Mouse (Mus musculus) urinary bladder, adult 18-20 months (tissue): Measurements from ENCODE around the gene Cinp.

Source experiments
- DNase-seq, 2 experiments: peaks; one replicate each; pipeline ENCODE4 v3.0.0; 2022; ENCODE audit warnings: low spot score in 2 of 2, mixed read lengths in 2 of 2

The Cinp gene

DNA sequence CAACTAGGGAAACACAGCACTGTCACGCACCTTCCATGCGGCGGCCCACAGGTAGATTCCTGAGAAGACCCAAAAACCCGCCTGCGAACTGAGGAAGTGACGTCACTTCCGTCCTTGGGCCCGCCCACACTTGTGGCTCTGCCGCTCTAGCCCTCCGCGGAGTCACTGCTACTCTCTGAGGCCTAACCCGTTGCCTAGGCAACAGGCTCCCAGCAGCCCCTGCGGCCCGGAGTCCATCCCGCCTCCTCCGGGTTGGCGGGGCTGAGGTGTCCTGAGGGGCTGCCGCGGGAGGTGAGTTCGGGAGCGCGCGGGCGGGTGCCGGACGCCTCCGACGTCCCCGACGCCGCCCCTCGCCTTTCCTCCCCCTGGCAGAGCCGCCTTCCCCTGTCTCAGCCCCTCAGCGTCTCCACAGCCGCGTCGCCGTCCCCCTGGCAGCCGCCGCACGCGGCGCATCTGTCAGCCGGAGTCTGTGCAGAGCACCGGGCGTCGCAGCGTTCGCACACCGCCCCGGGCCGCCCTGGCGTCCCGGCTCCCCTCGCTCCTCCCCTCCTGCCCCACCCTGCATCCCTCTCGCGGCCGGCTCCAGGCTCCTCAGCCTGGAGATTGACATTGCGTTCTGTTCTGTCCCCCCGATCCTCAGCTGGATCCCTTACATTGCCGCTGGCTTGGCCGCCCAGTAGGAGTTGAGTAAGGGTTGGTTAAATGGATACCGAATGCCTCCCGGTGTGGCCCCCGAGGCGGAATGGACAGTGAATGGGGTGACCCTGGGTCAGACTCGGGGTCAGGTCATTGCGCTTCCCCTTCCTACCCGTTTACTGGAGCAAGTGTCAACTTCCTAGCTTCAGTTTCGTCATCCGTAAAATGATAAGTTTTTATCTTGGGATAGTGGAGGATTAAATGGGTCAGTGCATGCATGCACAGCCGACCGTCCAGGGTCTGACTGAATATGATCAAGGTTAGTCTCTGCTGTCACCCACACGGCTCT, at the start of gene Cinp, which contains the start of gene Tecpr2:
TSS of gene Cinp (minus strand) at position 110 of the 985 bp plus-strand sequence.
TSS of gene Tecpr2 (plus strand) at position 229 of the 985 bp plus-strand sequence.
- DNase-seq: peak; percentile 86 to 95

DNA sequence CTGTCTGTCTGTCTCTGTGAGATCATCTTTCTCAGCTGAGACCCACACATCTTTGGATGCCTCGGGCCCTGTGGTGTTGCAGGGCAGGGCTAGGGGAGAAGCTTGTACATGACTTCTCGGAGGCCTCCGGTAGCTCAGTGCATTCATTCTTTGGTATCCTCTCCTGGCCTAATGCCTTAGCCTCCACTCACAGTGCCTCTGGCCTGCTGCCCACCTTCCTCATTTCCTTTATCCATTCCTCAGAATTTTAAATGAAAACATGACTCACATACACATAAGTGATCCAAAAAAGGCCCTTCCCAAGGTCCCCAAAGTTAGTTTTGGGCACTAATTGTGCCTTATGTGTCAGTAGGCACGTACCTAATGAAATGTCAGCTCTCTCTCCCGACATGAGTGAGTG, 48.6 kb upstream of the Cinp start:
- DNase-seq: no peak

DNA sequence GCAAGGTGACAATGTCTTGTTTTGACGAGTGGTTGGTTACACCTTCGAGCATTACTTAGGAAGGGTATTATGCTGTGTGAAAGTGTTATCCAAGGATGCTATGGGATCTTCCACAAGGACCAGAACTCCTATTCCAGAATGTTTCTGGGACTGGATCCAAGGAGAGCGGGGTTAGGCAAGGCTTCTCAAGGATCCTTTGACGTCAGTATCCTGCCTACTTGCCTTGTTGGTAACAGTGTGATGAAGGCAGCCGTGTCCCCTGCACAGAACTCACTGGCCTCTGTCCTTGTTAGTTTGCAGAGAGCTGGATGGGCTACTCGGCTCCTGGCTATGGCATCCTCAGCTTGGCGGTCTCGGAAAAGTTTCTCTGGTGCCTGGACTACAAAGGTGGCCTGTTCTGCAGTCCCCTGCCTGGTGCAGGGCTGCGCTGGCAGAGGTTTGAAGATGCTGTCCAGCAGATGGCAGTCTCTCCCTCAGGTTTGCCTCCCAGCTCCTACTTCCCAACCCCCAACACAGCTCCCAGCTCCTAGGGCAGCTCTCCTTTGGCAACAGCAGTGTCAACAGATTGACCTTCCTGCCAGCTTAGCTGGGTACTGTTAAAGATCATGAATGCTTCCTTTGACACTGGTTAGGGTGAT, 47.2 kb upstream of the Cinp start:
- peak; percentile 59 to 65 for DNase-seq

DNA sequence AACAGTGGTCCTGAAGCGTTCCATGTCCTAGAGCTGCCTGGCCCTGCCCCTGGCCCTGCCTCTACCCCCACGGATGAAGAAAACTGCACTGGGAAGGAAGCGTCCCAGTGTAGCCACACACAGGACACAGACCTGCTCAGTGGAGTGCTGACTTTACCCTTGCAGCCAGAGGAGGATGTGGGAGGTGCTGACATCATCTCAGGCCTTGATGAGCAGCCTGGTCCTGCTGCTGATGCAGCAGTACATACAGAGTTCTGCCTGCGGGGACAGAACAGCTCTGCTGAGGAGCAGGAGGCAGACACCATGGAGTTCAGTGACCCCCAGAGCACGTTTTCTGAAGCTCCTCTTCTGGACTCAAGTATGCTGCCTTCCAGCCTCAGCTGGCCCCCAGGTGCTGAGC, 43.9 kb upstream of the Cinp start:
- DNase-seq: no peak

DNA sequence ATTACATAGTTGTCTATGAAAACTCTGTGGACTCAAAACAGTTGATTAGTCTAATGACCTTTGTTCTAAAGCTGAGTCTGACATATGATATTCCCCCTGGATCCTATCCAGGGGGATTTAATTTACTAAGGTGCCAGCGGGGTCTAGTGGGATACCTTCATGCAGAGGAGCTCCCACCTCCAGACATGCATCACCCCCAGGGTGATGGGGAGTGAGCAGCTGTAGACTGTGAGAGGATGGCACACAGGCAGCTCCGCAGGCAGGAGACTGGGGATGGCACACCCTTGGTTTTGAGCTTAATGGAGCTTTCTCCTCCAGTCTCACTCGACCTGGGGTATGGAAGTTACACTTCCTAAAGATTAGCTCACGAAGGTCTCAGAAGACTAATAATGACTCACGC, 32.6 kb upstream of the Cinp start:
- no peak for DNase-seq

DNA sequence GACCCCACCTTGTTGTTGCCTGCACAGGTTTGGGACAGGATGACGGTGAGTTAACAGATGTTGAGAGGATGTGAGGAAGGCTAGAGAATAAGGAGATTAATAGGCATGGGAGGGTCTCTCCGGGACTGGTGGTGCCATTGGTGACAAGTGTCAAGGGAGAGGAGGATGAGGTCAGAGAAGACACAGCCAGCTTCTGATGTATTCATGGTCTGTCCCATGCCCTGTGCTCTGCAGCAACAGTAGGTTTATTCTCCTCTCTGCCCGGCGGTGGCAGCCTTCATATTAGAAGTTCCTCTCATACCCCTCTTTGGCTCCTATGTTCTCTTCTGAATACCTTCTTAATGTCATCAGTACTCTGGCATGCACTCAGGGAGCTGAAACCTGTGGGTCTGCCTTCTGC, 31.3 kb upstream of the Cinp start:
- no peak for DNase-seq

DNA sequence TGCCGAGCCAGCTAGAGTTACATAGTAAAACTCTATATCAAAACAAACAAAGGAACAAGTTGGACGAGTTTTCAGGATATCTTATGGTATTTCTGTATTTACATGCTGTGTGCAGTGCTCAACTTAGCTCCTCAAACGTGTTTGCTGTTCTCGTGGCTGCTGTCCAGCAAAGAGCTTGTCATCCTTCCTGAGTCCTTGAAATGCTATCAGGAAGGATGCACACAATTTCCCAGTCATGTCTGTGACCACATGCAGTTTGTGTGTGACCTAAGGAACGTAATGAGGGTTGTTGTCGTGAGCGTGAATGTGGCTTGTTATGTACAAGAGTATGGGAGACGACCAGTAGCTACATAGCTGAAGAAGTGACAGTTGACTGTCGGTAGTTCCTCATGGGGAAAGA, 26.8 kb upstream of the Cinp start:
- no peak for DNase-seq

DNA sequence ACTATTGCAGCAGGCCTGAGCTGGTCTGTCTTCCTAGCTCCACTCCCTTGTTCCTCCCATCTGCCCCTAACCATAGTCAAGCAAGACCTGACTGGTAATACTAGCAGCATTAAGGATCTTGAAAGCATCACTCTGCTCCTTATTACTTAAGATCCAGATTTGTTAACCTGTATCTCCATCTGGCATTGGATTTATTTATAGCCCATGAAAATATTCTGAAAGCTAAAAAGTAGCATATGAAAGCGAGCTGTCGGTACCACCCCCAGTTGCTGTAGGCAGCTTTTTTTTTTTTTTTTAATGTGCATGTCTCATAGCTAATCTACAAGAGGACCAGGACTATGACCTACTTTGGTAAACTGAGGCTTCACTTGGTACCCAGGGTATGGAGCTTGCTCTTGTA, 21.0 kb upstream of the Cinp start:
- DNase-seq: no peak

DNA sequence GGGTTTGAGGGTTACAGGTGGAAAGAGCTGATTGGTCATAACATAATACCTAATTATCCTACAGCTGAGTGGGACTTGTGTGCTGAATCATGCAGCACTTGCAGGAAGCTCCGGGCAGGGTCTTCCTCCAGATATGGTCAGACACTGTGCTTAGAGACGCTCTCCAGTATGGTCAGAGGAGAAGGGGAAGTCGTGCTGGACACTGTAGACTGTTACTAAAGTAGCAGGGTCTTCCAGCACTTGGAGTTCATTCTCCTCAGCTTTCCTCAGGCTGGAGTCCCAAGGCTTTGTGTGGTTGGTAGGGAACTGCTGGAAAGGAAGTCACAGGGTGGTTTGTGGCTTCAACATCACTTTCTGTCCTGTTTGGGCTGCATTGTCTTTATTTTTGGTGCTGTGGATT, 18.9 kb upstream of the Cinp start:
- DNase-seq: no peak

DNA sequence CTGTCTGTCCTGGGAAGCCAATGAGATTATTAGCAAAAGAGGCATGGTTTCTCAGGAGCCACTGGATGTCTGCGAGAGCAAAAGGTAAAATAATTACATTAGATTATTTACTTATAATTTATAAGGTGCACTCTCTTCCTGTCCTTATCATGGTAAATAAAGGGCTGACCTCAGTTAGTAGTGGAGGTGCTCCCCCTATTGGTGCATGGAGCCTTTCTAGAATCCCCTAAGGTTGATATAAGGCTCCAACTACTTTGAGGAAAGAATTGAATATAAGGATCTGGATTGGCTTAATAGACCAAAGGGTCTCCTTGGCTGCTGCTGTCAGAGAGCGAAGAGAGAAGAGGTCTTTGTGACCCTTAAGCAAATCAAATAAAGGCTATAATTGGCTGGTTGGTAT, 14.6 kb upstream of the Cinp start:
- DNase-seq: no peak

DNA sequence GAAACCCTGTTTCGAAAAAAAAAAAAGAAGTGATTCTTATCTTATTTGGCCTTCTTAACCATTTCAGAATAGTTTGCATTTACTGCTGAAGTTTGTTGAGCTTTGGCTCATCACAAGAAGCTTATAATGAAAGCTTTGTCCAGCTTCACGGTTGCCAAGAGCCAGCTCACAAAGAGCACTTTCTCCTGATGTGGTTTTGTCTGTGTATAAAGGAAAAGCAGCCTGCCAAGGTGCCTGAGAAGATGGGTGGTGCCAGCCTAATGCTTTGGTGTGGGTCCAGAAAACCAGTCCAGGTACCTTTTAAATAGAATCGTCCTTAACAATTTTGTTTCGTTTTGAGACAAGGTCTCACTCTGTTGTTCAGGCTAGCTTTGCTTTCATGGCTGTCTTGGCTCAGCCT, 13.2 kb upstream of the Cinp start:
- no peak for DNase-seq

DNA sequence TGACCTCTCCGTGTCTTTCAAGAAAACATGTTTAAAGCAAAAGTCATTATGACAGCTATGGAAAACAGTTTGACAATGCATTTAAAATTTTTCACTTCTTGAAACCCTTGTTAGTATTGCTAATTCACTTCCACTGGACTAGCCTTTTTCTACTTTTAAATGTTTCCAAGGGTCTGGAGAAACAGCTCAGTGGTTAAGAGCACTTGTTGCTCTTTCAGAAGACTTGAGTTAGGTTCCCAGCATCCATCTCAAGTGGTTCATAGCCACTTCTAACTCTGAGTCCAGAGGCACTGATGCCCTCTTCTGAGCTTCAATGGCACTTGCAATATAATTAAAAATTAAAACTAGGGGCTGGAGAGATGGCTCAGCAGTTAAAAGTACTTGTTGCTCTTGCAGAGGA, 2.9 kb upstream of the Cinp start:
- no peak for DNase-seq

DNA sequence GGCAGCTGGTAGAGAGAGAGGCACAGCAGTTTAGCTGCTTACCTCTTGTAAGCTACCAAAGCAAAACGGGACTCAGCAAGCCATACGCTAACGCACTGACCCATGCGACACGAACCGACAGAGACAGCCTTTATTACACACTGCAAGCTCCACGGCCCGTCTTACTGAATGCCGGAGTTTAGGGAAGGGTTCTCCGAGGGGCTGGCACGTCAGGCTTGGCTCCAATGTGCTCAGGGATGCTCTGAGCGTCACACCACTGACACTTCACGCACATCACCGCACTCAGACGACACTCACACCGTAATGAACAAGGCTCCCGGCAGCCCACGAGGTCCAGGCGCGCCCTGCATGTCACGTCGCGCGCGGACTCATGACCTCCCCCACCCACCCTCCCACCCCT, 339 bp downstream of the Cinp start:
- DNase-seq: no peak

DNA sequence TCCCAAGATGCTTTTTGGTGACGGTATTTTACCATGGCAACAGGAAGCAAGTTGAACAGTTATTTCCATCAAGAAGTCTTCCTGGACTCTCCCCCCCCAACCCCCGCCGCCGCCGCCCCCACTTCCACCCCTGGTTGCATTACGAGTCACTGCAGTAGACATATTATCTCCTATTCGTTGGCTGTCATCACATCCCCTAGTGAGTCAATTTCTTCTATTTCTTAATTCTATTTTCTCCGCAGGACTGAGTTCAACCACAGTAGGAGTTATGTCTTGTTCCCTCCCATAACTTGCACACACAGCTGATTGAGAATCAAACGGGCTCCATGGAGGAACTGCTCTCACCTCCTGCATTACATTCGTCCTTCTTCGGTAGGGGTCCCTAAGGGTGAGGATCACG, 839 bp downstream of the Cinp start:
- DNase-seq: no peak

DNA sequence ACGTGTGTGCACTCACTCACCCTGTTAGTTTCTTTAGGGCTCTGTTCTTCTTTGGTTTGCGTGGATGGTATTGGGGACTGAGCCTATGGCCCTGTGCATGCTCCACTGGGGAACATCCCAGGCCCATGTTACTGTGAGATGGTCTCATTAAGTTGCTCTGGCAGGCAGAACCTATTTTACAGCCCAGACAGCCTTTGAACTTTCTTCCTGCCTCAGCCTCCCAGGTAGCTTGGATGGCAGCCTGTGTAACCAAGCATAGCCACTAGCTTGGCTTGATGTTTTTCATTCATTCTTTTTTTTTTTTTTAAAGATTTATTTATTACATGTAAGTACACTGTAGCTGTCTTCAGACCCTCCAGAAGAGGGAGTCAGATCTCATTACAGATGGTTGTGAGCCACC, 3.7 kb downstream of the Cinp start:
- no peak for DNase-seq

DNA sequence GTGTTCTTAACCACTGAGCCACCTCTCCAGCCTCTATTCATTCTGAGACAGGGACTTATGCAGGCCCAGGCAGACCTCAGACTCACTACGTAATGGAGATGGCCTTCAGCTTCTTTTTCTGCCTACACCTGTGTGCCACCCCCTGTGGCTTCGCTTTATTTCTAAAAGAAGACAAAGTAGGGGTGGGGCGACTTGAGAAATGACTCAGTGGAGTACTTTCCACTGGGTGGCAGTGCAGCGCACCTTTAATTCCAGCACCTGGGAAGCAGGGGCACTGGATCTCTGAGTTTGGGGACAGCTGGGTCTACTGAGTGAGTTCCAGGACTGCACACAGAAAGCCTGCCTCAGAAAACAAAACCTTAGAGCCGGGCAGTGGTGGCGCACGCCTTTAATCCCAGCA, 6.7 kb downstream of the Cinp start:
- no peak for DNase-seq

DNA sequence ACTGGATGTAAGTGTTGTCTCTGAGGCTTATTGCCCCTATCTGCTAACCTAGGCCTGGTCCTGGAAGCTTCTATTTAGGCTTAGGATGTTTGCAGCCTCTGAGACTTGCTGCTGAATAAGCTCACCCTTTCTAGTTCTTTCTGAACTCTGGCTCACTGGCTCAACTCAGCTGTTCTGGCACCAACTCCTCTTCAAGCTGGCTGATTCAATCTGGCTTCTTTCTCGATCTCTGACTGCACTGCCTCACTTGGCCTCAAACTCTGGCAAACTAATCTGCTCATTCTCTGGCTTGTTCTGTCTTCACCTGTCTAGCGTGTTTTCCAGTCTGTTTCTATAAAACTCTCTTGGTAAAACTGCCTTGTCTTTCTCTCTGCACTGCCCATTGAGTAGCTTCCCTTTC, 13.6 kb downstream of the Cinp start:
- no peak for DNase-seq

DNA sequence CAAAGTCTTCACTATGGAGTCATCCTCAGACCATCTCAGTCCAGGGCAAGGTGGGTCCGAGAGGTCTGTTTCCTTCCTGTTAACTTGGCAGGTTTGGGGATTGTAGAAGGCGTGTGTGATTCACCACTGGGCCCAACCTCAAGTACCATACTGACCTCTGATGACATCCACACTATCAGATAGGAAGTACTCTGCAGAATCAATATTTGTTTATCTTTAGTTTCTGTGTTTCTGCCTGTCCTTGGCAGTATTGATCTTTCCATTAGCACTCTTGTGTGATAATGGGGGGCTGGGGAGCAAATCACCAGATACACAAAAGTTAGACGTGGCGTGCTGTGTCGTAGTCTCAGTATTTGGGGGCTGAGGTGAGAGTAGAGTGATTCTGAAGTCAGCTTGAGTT, 17.7 kb downstream of the Cinp start:
- no peak for DNase-seq

DNA sequence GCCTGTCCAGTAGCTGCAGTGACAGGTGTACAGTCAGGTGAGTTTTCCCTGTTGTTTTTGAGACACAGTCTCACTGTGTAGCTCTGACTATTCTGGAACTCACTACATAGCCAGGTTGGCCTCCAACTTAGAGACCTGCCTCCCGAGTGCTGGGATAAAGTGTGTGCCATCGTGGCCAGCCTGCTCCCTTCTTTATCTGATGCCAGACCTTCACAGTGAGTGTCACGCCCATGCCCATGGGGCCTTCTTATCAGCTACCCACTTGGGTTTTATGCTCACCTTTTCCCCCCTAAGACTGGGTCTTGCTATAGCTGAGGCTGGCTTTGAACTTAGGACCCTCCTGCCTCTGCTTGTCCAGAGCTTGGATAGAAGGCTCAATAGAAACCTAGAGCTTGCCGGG, 18.8 kb downstream of the Cinp start:
- no peak for DNase-seq

DNA sequence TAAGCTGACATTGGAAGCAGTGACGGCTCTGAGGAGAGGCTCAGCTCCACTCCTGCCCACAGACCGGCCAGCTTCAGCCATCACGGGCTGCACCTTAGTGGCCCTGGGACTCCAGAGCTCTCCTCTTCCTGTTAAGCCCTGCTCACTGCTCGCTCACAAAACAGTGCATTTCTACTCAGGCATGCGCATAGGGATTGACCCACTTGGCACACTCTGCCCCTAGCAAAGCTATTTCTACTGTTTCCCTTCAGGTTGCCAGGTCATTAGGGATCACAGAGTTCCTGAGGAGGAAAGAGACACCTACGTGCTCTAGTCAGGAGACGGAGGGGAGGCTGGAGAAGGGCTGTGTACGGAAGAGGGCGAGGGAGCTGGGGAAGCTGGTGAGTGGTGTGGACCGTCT, 23.0 kb downstream of the Cinp start:
- no peak for DNase-seq

DNA sequence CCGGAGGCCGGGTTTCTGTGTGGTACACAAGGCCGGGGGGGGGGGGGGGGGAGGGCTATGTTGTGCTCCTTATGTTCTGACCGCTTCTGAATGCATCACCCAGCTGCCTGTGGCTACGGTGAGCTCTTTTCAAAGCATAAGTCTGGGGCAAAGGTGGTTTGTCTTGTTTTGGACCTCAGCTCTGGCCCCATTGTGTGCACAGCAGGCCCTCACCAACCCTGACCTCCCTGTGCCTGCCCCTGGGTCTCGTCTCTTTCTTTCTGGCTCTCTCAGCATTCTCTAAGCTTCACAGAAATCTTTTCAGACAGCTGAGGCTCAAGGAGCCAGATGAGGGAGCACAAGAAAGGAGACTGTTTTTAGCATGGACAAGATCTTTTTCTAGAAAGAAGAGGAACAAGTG, 23.4 kb downstream of the Cinp start:
- DNase-seq: no peak

DNA sequence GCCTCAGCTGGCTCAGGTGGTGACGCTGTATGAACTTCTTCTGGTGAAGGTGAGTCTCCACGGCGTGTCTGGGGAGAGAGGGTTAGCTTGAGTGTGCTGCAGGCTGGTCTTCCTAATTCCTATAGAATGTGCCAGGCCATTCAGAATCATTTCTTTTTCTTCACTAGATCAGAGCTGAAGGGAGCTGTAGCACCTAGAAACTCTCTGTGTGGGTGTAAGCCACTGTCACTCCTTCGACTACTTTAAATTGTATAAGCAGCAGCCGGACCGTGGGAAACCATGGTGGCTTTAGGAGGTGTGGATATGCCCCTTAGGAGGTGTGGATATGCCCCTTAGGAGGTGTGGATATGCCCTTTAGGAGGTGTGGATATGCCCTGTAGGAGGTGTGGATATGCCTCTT, 24.9 kb downstream of the Cinp start:
- DNase-seq: no peak

DNA sequence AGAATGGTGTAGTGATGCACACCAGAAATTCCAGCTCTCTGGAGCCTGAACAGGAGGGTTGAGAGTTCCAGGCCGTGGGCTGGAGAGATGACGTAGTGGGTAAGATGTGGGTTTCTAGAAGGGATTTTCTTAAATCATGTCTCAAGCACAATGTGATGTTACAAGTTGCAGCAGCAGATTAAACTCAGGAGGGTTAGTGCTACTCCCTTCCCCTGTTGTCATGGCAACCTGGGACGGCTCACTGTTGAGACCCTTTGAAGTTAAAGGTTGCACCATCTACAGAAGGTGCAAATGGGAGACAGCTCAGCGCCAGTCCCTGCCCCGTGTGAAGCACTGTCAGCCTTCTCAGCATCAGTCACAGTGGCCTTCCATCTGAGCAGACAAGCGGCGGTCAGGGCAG, 27.7 kb downstream of the Cinp start:
- no peak for DNase-seq
